Mouse (Mus musculus) layer of hippocampus, adult 11-12 months (tissue): ENCODE results near the gene Ttc30a2.
"Not testable (repeated sequence)": the region's sequence is repeated elsewhere in the genome, so short reads cannot be mapped to it uniquely, and the experiment has no call there.

Experiments
- DNase-seq: peaks from one replicate; pipeline ENCODE4 v3.0.0; 2022; ENCODE audit warnings: low spot score

Gene Ttc30a2

DNA sequence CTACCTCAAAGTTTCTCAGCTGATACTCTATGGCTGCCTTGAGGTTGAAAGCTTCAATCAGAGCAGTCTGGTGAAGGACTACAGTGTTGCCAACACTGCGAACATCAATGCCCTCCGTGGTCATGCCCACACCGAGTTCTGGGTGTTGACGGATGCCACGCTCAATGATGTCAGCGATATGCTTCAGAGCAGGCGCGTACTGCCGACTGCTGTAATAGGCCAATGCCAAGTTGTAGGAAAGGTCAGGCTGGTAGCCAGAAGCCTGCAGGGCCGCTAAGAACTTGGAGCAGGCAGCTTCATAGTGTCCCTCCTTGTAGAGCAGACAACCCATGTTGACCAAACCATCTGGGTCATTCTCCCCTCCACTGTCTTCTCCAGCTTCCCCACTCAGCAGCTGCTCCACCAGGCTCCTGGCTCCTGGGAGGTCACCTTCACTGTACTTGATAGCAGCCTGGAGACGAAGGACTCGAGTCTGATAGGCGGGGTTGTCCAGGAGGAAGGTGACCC lies 3.0 kb upstream of the Ttc30a2 start:
- DNase-seq, result not testable (repeated sequence)

GRCm38 (mm10) chr2:75976070-75976469 lies 1.9 kb downstream of the Ttc30a2 start:
- DNase-seq, result not testable (repeated sequence)

DNA sequence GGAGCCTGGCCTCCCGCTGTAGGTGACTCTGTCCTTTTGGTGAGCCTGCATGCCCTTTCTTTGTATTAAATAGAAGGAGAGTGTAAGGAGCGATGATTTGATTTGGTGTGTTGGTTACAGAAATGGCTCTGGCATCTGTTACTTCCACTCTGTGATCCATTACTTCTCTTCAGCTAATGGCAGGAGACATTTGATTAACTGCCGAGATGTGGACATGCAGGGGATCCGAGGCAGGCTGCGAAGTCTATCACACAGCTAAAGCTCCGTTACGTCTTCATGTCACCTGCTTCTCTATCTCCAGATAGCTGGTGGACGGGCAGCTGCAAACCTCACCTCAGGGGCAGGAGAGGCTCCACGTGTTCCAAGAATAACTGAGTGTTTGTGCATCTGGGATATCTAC lies 3.8 kb downstream of the Ttc30a2 start:
- no peak for DNase-seq

- peak; percentile 84 for DNase-seq
Observed at GRCm38 (mm10) chr2:75964972-75965371, 13.0 kb downstream of the Ttc30a2 start.

- DNase-seq, result peak; percentile 39
Observed at GRCm38 (mm10) chr2:75964512-75964911, 13.5 kb downstream of the Ttc30a2 start.

GRCm38 (mm10) chr2:75964051-75964450 lies 13.9 kb downstream of the Ttc30a2 start:
- DNase-seq, result no peak

DNA sequence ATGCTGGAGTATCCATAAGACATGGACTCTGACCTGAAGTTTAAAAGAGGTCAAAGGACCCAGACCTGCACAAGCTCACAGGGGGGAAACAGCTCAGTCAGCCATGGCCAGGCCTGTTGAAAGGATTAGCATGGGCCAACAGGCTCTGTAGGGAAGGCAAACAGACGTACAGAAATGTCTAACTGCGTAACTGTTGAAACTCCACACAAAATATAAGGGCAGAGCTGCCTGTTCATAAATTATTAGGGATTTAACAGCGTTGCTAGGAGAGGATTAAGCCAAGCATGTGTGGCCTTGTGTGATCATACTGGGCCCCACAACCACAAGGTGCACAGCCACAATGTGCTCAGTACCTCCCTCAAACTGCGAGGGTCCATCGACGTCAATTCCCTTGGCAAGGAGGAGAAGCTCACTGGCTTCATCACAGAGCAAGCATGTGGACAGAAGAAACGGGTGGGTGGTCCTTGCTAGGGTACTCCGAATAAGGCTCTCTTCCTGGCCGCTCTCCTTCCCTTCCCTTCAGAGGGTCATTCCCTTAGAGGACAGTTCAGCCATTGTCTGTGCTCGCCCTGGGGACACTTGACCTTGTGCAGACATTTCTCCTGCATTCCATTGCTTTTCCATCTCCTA lies 14.6 kb downstream of the Ttc30a2 start:
- no peak for DNase-seq

DNA sequence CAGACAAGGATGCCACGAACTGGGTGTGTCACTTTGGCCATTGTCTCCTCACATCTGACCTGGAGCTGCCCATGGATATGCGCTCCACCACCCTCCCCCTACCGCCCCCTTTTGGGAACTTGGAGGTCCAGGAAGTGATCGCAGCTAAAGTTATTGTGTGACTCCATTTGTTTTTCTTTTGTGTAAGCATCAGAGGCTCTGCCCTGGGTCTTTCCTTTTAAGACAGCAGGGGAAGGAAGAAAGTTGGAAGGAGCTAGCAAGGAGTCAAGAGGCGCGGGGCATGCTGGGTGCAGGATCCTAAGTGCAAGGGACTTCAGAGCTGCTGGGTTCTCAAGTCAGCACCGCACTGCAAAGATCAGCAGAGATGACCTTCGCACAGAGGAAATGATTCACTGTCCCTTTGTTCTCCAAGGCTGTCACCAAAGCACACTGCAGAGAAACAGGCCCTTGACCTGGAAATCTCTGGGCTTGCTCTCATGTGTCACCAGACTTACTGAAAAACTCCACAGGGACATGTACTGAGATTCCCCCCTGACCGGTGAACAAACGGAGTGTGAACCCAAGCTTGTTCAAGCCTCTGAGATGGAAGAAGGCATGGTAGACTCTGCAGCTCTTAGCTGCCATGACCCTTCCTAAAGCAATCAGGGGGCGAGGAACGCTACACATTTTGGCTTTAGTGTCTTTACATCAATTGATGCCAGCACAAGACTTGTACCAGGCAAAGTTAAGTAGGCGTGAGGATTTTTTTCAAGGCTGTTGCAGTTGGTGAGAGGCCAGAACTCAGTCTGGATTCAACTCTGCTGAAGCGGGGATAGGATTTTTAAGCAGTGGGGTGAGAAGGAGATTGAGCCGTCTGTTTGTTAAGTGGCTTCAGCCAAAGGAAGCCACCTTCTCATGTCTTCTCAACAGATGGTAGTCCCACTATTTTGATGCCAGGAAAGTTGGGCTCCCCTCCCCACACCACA lies 17.3 kb downstream of the Ttc30a2 start:
- no peak for DNase-seq

- DNase-seq, result no peak
Observed at GRCm38 (mm10) chr2:75959850-75960365, 18.1 kb downstream of the Ttc30a2 start.

GRCm38 (mm10) chr2:75959183-75959849 lies 18.7 kb downstream of the Ttc30a2 start:
- no peak for DNase-seq

DNA sequence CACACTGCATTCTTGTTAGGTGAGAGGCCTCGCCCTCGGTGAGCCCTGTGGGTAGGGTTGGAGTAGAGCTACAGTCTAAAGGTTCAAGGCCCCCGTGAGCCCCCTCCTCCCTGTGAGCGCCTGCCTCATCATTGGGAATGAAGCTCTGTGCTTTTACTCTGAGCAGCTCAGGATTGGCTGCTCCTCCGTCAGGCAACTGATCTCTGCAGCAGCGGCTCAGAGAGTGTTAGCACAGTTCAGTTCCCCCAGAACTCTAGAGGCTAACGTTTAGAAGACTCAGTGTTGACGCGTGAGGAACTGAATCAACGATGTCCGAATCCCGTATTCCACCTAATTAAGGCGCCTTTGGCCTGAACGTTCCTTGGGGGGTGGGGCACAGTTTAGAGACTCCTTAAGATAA lies 22.3 kb downstream of the Ttc30a2 start:
- DNase-seq, result no peak

GRCm38 (mm10) chr2:75953320-75953719 lies 24.6 kb downstream of the Ttc30a2 start:
- no peak for DNase-seq

- no peak for DNase-seq
Observed at GRCm38 (mm10) chr2:75950685-75951084, 27.3 kb downstream of the Ttc30a2 start.

GRCm38 (mm10) chr2:75938117-75939063 lies 39.6 kb downstream of the Ttc30a2 start, which contains the start of gene Ttc30b:
Gene Ttc30b (minus strand): TSS chr2:75938585.
- peak; percentile 80 for DNase-seq

- not testable (repeated sequence) for DNase-seq
Observed at GRCm38 (mm10) chr2:75937520-75938116, 40.4 kb downstream of the Ttc30a2 start.

DNA sequence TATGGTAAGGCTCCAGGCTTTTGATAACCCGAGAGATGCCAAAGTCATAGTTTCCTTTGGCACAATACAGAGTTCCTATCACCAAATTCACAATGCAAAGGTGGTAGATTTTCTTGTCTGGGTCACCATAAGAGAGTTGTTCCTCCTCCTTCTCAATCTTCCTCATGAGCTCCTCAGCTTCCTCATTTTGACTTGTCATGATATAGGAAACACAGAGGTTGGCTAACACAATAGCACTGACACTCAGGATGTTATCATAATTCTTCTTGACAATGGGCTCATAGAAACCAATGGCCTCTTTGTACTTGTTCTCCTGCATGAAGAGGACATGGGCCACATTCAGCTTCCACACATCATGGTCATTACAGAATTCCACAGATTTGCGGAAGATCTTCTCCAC lies 41.3 kb downstream of the Ttc30a2 start:
- not testable (repeated sequence) for DNase-seq

DNA sequence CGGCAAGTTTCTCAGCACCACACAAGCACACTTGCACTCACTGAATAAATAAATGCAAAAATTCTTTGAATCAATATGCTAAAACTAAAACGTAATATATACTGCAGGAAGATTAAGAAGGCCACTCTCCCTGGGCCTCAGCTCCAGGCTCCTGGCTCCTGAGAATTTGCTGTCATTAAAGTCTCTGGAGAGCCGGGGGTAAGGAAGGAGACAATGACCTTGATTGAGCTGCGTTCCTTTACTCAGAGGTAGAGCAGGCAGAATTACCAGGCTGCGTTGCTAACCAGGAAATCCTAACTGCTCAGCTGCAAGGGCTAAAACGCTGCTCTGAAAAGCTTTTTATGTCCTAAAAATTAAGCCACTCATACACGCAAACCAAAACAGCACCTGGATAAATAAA lies 44.4 kb downstream of the Ttc30a2 start:
- DNase-seq, result no peak

- DNase-seq, result no peak
Observed at GRCm38 (mm10) chr2:75930941-75931340, 47.0 kb downstream of the Ttc30a2 start.

- DNase-seq, result no peak
Observed at GRCm38 (mm10) chr2:75929786-75930444, 48.1 kb downstream of the Ttc30a2 start.

- no peak for DNase-seq
Observed at GRCm38 (mm10) chr2:75929141-75929540, 48.8 kb downstream of the Ttc30a2 start.
